Mouse (Mus musculus): ENCODE data around the gene Mindy4b-ps. TPM values are rescaled to one million over a fixed set of nuclear protein-coding genes. Genes with fewer than 3 reads are reported as not detected.

The Mindy4b-ps gene
- total RNA-seq, 1 experiment from 2014 or later: not detected

GRCm38 (mm10) chr3:58789473-58789872 is 32.6 kb downstream of the Mindy4b-ps start:
- ATAC-seq (replicated peaks; ENCODE audit: insufficient number of reproducible peaks, low FRiP score, low TSS enrichment, poor library complexity, severe bottlenecking): no peak

GRCm38 (mm10) chr3:58789033-58789432 is 33.1 kb downstream of the Mindy4b-ps start:
- no peak for ATAC-seq (replicated peaks; ENCODE audit: insufficient number of reproducible peaks, low FRiP score, low TSS enrichment, poor library complexity, severe bottlenecking)

- ATAC-seq (replicated peaks; ENCODE audit: insufficient number of reproducible peaks, low FRiP score, low TSS enrichment, poor library complexity, severe bottlenecking): no peak
These were observed 35.6 kb downstream of the Mindy4b-ps start for GRCm38 (mm10) chr3:58786470-58786869.

- peak; percentile 56 for ATAC-seq (replicated peaks; ENCODE audit: insufficient number of reproducible peaks, low FRiP score, low TSS enrichment, poor library complexity, severe bottlenecking)
These were observed 36.2 kb downstream of the Mindy4b-ps start for GRCm38 (mm10) chr3:58785863-58786262.

- no peak for ATAC-seq (replicated peaks; ENCODE audit: insufficient number of reproducible peaks, low FRiP score, low TSS enrichment, poor library complexity, severe bottlenecking)
These were observed 37.7 kb downstream of the Mindy4b-ps start for GRCm38 (mm10) chr3:58784219-58785092.

GRCm38 (mm10) chr3:58783602-58784218 is 38.4 kb downstream of the Mindy4b-ps start:
- no peak for ATAC-seq (replicated peaks; ENCODE audit: insufficient number of reproducible peaks, low FRiP score, low TSS enrichment, poor library complexity, severe bottlenecking)

- ATAC-seq (replicated peaks; ENCODE audit: insufficient number of reproducible peaks, low FRiP score, low TSS enrichment, poor library complexity, severe bottlenecking): no peak
These were observed 65.7 kb downstream of the Mindy4b-ps start for GRCm38 (mm10) chr3:58756429-58756828.

GRCm38 (mm10) chr3:58755769-58756168 is 66.3 kb downstream of the Mindy4b-ps start:
- ATAC-seq (replicated peaks; ENCODE audit: insufficient number of reproducible peaks, low FRiP score, low TSS enrichment, poor library complexity, severe bottlenecking): no peak

- ATAC-seq (replicated peaks; ENCODE audit: insufficient number of reproducible peaks, low FRiP score, low TSS enrichment, poor library complexity, severe bottlenecking): no peak
These were observed 67.8 kb downstream of the Mindy4b-ps start for GRCm38 (mm10) chr3:58754361-58754760.

GRCm38 (mm10) chr3:58751818-58752620 is 70.1 kb downstream of the Mindy4b-ps start:
- no peak for ATAC-seq (replicated peaks; ENCODE audit: insufficient number of reproducible peaks, low FRiP score, low TSS enrichment, poor library complexity, severe bottlenecking)

- no peak for ATAC-seq (replicated peaks; ENCODE audit: insufficient number of reproducible peaks, low FRiP score, low TSS enrichment, poor library complexity, severe bottlenecking)
These were observed 73.4 kb downstream of the Mindy4b-ps start for GRCm38 (mm10) chr3:58748724-58749123.

GRCm38 (mm10) chr3:58747924-58748323 is 74.2 kb downstream of the Mindy4b-ps start:
- no peak for ATAC-seq (replicated peaks; ENCODE audit: insufficient number of reproducible peaks, low FRiP score, low TSS enrichment, poor library complexity, severe bottlenecking)

GRCm38 (mm10) chr3:58739536-58739935 is 82.6 kb downstream of the Mindy4b-ps start:
- ATAC-seq (replicated peaks; ENCODE audit: insufficient number of reproducible peaks, low FRiP score, low TSS enrichment, poor library complexity, severe bottlenecking): no peak

Other genes with a start within 250 kb of the Mindy4b-ps start
- gene Selenot, start 245.7 kb downstream of the Mindy4b-ps start, total RNA-seq (2017): 192 to 279 TPM (median 244 TPM) in 3 replicates
- not detected in 3 replicates for gene Erich6, start 185.1 kb downstream of the Mindy4b-ps start, total RNA-seq (2017)
- gene Siah2, start 129.9 kb downstream of the Mindy4b-ps start, total RNA-seq (2017): 16.8 to 20.9 TPM (median 20.6 TPM) in 3 replicates
- gene Clrn1, start 63.0 kb upstream of the Mindy4b-ps start, total RNA-seq (2017): not detected in 3 replicates
- 0.53 to 3.6 TPM (median 0.86 TPM) in 3 replicates for gene Med12l, start 183.5 kb upstream of the Mindy4b-ps start, total RNA-seq (2017)

Data from monocyte, adult 5-6 weeks (primary cell).